Mouse (Mus musculus): ENCODE results near the gene Dlg2. TPM values are rescaled to one million over a fixed set of nuclear protein-coding genes. Genes with fewer than 3 reads are reported as not detected.

The Dlg2 gene
- polyA plus RNA-seq, 1 experiment from 2014 or later, result 38.4 TPM

- Histone ChIP-seq H3K9ac (replicated peaks; ENCODE audit: low read depth, low read length) (no peak overlapping the region), H3K36me3 (ENCODE audit: control insufficient read depth, insufficient read depth) (no peaks in the 10 kb centered on the region), H3K27ac (ENCODE audit: low read length) (no peak overlapping the region), H3K4me3 (replicated peaks; ENCODE audit: low read length) (no peak overlapping the region), H3K27me3 (replicated peaks; ENCODE audit: control insufficient read depth, insufficient read depth, low read length) (no peaks in the 10 kb centered on the region), H3K4me2 (ENCODE audit: low read length) (no peak overlapping the region), H3K9me3 (ENCODE audit: control insufficient read depth, low read length) (no peaks in the 10 kb centered on the region), H3K4me1 (replicated peaks; ENCODE audit: control insufficient read depth, insufficient read depth, low read length) (no peaks in the 10 kb centered on the region)
- 77% methylated on average over 3 of the region's 3 CpGs for WGBS
- no peak for ATAC-seq
Observed at GRCm38 (mm10) chr7:90508124-90508523, 31.7 kb downstream of the Dlg2 start.

- Histone ChIP-seq H3K4me2 (ENCODE audit: low read length) (no peak overlapping the region), H3K4me3 (replicated peaks; ENCODE audit: low read length) (no peak overlapping the region), H3K27ac (ENCODE audit: low read length) (no peak overlapping the region), H3K9ac (replicated peaks; ENCODE audit: low read depth, low read length) (no peak overlapping the region), H3K9me3 (ENCODE audit: control insufficient read depth, low read length) (no peaks in the 10 kb centered on the region), H3K4me1 (replicated peaks; ENCODE audit: control insufficient read depth, insufficient read depth, low read length) (no peaks in the 10 kb centered on the region), H3K36me3 (ENCODE audit: control insufficient read depth, insufficient read depth) (no peaks in the 10 kb centered on the region), H3K27me3 (replicated peaks; ENCODE audit: control insufficient read depth, insufficient read depth, low read length) (no peaks in the 10 kb centered on the region)
- peak; percentile 85 for ATAC-seq
Observed at GRCm38 (mm10) chr7:90512293-90512692, 35.8 kb downstream of the Dlg2 start.

GRCm38 (mm10) chr7:90539481-90540402 lies 63.3 kb downstream of the Dlg2 start:
- Histone ChIP-seq H3K27me3 (replicated peaks; ENCODE audit: control insufficient read depth, insufficient read depth, low read length) (no peaks in the 10 kb centered on the region), H3K27ac (ENCODE audit: low read length) (no peak overlapping the region), H3K4me3 (replicated peaks; ENCODE audit: low read length) (no peak overlapping the region), H3K36me3 (ENCODE audit: control insufficient read depth, insufficient read depth) (no peaks in the 10 kb centered on the region), H3K9me3 (ENCODE audit: control insufficient read depth, low read length) (no peaks in the 10 kb centered on the region), H3K4me1 (replicated peaks; ENCODE audit: control insufficient read depth, insufficient read depth, low read length) (0 out of 2 replicates have a peak, but pooled peaks cover 3% of the 10 kb centered on the region), H3K9ac (replicated peaks; ENCODE audit: low read depth, low read length) (no peak overlapping the region), H3K4me2 (ENCODE audit: low read length) (no peak overlapping the region)
- 28% methylated on average over 9 of the region's 9 CpGs for WGBS
- peak; percentile 95 for ATAC-seq

- Histone ChIP-seq H3K9ac (replicated peaks; ENCODE audit: low read depth, low read length) (no peak overlapping the region), H3K9me3 (ENCODE audit: control insufficient read depth, low read length) (no peaks in the 10 kb centered on the region)
- WGBS, result 85% methylated on average over 2 of the region's 2 CpGs
Observed at GRCm38 (mm10) chr7:90540811-90541323, 64.4 kb downstream of the Dlg2 start.

DNA sequence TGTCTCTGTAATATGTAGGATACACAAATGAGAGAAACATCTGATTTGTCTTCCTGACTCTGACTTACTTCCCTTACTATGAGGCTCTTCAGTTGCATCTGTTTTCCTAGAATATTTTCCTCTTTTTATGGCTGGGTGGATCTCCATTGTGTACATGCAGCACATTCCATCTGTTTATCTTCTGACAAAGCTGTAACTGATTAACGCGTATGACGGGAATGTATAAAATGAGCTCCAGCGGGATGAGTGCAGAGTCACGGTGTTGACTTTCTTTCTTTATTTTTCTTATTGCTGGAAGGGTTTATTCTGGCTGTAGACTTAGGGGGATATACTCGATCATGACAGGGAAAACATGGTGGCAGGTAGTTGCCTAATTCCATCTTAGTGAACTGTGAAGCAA lies 76.9 kb downstream of the Dlg2 start:
- no peak overlapping the region for H3K4me2 ChIP-seq (ENCODE audit: low read length)
- no peaks in the 10 kb centered on the region for H3K9me3 ChIP-seq (ENCODE audit: control insufficient read depth, low read length)
- H3K9ac ChIP-seq (replicated peaks; ENCODE audit: low read depth, low read length), result no peak overlapping the region
- no peak overlapping the region for H3K4me3 ChIP-seq (replicated peaks; ENCODE audit: low read length)
- H3K27me3 ChIP-seq (replicated peaks; ENCODE audit: control insufficient read depth, insufficient read depth, low read length), result no peaks in the 10 kb centered on the region
- H3K27ac ChIP-seq (ENCODE audit: low read length), result no peak overlapping the region
- H3K36me3 ChIP-seq (ENCODE audit: control insufficient read depth, insufficient read depth), result no peaks in the 10 kb centered on the region
- H3K4me1 ChIP-seq (replicated peaks; ENCODE audit: control insufficient read depth, insufficient read depth, low read length), result no peaks in the 10 kb centered on the region
- no peak for ATAC-seq
- 88% methylated on average over 6 of the region's 6 CpGs for WGBS

More at GRCm38 (mm10) chr7:90540811-90541323, 64.4 kb downstream of the Dlg2 start:
- no peak overlapping the region for H3K27ac ChIP-seq (ENCODE audit: low read length)
- no peak overlapping the region for H3K4me3 ChIP-seq (replicated peaks; ENCODE audit: low read length)
- 0 out of 2 replicates have a peak, but pooled peaks cover 3% of the 10 kb centered on the region for H3K4me1 ChIP-seq (replicated peaks; ENCODE audit: control insufficient read depth, insufficient read depth, low read length)
- ATAC-seq, result no peak
- no peak overlapping the region for H3K4me2 ChIP-seq (ENCODE audit: low read length)
- no peaks in the 10 kb centered on the region for H3K27me3 ChIP-seq (replicated peaks; ENCODE audit: control insufficient read depth, insufficient read depth, low read length)
- no peaks in the 10 kb centered on the region for H3K36me3 ChIP-seq (ENCODE audit: control insufficient read depth, insufficient read depth)

- Histone ChIP-seq H3K4me1 (replicated peaks; ENCODE audit: control insufficient read depth, insufficient read depth, low read length) (no peaks in the 10 kb centered on the region), H3K27me3 (replicated peaks; ENCODE audit: control insufficient read depth, insufficient read depth, low read length) (no peaks in the 10 kb centered on the region), H3K9me3 (ENCODE audit: control insufficient read depth, low read length) (no peaks in the 10 kb centered on the region), H3K4me3 (replicated peaks; ENCODE audit: low read length) (no peak overlapping the region), H3K9ac (replicated peaks; ENCODE audit: low read depth, low read length) (no peak overlapping the region), H3K27ac (ENCODE audit: low read length) (no peak overlapping the region), H3K36me3 (ENCODE audit: control insufficient read depth, insufficient read depth) (no peaks in the 10 kb centered on the region), H3K4me2 (ENCODE audit: low read length) (no peak overlapping the region)
- WGBS, result 66% methylated on average over 2 of the region's 2 CpGs
- ATAC-seq, result no peak
Observed at GRCm38 (mm10) chr7:90554421-90554820, 77.9 kb downstream of the Dlg2 start.

DNA sequence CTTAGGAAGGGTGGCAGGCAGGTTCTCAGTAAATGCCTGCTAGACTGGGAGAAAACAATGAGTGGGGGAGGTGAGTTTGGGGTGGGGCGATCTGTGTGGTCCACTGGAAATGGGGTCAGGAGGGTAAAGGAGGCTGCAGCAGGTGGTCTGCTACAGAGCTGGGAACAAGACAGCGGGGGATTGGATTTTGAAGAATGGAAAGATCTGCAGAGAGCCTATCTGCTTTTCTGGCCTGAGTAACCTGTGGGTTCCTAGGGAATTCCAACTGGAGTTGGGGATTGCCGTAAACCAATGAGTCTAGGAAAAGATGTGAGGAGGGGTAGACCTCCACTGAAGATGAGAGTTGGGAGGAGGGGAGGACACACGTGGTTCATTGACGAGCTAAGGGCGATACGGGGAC lies 92.7 kb downstream of the Dlg2 start:
- Histone ChIP-seq H3K9ac (replicated peaks; ENCODE audit: low read depth, low read length) (no peak overlapping the region), H3K4me3 (replicated peaks; ENCODE audit: low read length) (no peak overlapping the region), H3K36me3 (ENCODE audit: control insufficient read depth, insufficient read depth) (no peaks in the 10 kb centered on the region), H3K4me2 (ENCODE audit: low read length) (no peak overlapping the region), H3K4me1 (replicated peaks; ENCODE audit: control insufficient read depth, insufficient read depth, low read length) (no peaks in the 10 kb centered on the region), H3K27ac (ENCODE audit: low read length) (no peak overlapping the region), H3K9me3 (ENCODE audit: control insufficient read depth, low read length) (no peaks in the 10 kb centered on the region), H3K27me3 (replicated peaks; ENCODE audit: control insufficient read depth, insufficient read depth, low read length) (no peaks in the 10 kb centered on the region)
- WGBS, result 14% methylated on average over 7 of the region's 7 CpGs
- no peak for ATAC-seq

- Histone ChIP-seq H3K27ac (ENCODE audit: low read length) (no peak overlapping the region), H3K4me2 (ENCODE audit: low read length) (no peak overlapping the region)
- WGBS, result 81% methylated on average over 2 of the region's 2 CpGs
Observed at GRCm38 (mm10) chr7:90587795-90588194, 111.3 kb downstream of the Dlg2 start.

GRCm38 (mm10) chr7:90588318-90588717 lies 111.8 kb downstream of the Dlg2 start:
- Histone ChIP-seq H3K27me3 (replicated peaks; ENCODE audit: control insufficient read depth, insufficient read depth, low read length) (no peaks in the 10 kb centered on the region), H3K4me1 (replicated peaks; ENCODE audit: control insufficient read depth, insufficient read depth, low read length) (no peaks in the 10 kb centered on the region), H3K9me3 (ENCODE audit: control insufficient read depth, low read length) (no peaks in the 10 kb centered on the region), H3K4me3 (replicated peaks; ENCODE audit: low read length) (no peak overlapping the region), H3K27ac (ENCODE audit: low read length) (no peak overlapping the region), H3K36me3 (ENCODE audit: control insufficient read depth, insufficient read depth) (no peaks in the 10 kb centered on the region), H3K9ac (replicated peaks; ENCODE audit: low read depth, low read length) (no peak overlapping the region), H3K4me2 (ENCODE audit: low read length) (no peak overlapping the region)
- ATAC-seq, result no peak
- 88% methylated on average over 1 of the region's 1 CpGs for whole genome bisulfite sequencing

More at GRCm38 (mm10) chr7:90587795-90588194, 111.3 kb downstream of the Dlg2 start:
- Histone ChIP-seq H3K9ac (replicated peaks; ENCODE audit: low read depth, low read length) (no peak overlapping the region), H3K36me3 (ENCODE audit: control insufficient read depth, insufficient read depth) (no peaks in the 10 kb centered on the region), H3K4me3 (replicated peaks; ENCODE audit: low read length) (no peak overlapping the region), H3K9me3 (ENCODE audit: control insufficient read depth, low read length) (no peaks in the 10 kb centered on the region), H3K27me3 (replicated peaks; ENCODE audit: control insufficient read depth, insufficient read depth, low read length) (no peaks in the 10 kb centered on the region), H3K4me1 (replicated peaks; ENCODE audit: control insufficient read depth, insufficient read depth, low read length) (no peaks in the 10 kb centered on the region)
- ATAC-seq, result no peak
